Mouse (Mus musculus) lung, embryonic 16.5 days (tissue): ENCODE measurements around the gene Vwf. TPM values are rescaled to one million over a fixed set of nuclear protein-coding genes. Genes with fewer than 3 reads are reported as not detected.

Experiments
- ATAC-seq: fragments of 200-750 bp; cut with Nextera tagmentation; 2 replicates; pipeline ENCODE4 v1.8.0; 2017; ENCODE audit warnings: low read depth, mild to moderate bottlenecking, moderate library complexity
- H3K27ac ChIP-seq: fragments of 300-500 bp; sonication (generic); 2 replicates; pipeline ENCODE4 v1.5.1; 2014; ENCODE audit warnings: mild to moderate bottlenecking, control low read depth, low read length
- H3K27me3 ChIP-seq: fragments of 300-500 bp; sonication (generic); 2 replicates; pipeline ENCODE4 v1.6.1; 2014; ENCODE audit warnings: low read depth, low read length, mixed read lengths; ENCODE audit not compliant: control insufficient read depth, insufficient read depth
- H3K36me3 ChIP-seq: fragments of 300-500 bp; sonication (generic); 2 replicates; pipeline ENCODE4 v1.6.1; 2014; ENCODE audit warnings: low read length; ENCODE audit not compliant: control insufficient read depth, insufficient read depth
- H3K4me1 ChIP-seq: fragments of 300-500 bp; sonication (generic); replicated peaks from 2 replicates; pipeline ENCODE4 v1.6.1; 2014; ENCODE audit warnings: low read length, mixed read lengths; ENCODE audit not compliant: control insufficient read depth, insufficient read depth
- H3K4me2 ChIP-seq: fragments of 300-500 bp; sonication (generic); 2 replicates; pipeline ENCODE4 v1.6.1; 2014; ENCODE audit warnings: low read depth, low read length, control low read depth
- H3K4me3 ChIP-seq: fragments of 300-500 bp; sonication (generic); 2 replicates; pipeline ENCODE4 v1.5.1; 2014; ENCODE audit warnings: mild to moderate bottlenecking, low read length, control low read depth
- H3K9ac ChIP-seq: fragments of 300-500 bp; sonication (generic); 2 replicates; pipeline ENCODE4 v1.6.1; 2014; ENCODE audit warnings: low read length, control low read depth
- H3K9me3 ChIP-seq: fragments of 300-500 bp; sonication (generic); 2 replicates; pipeline ENCODE4 v1.6.1; 2016; ENCODE audit warnings: low read length; ENCODE audit not compliant: control insufficient read depth
- WGBS: fragments of 180-500 bp; shearing (Covaris S2); extraction: QIAGEN DNeasy Blood & Tissue Kit; methylation state at CpG from one replicate; pipeline ENCODE4 v1.1.7; 2014; 5-methylcytosine and 5-hydroxymethylcytosine counted together
- polyA plus RNA-seq: library from polyadenylated mRNA; unstranded; fragments of >200 nt; fragmentation: Nextera tagmentation; extraction: Ambion mirVana; gene quantifications from 2 replicates; pipeline ENCODE4 v1.2.1, GENCODE M21; 2015

Gene Vwf
- polyA plus RNA-seq, 1 experiment from 2014 or later, result 21.6 TPM

DNA sequence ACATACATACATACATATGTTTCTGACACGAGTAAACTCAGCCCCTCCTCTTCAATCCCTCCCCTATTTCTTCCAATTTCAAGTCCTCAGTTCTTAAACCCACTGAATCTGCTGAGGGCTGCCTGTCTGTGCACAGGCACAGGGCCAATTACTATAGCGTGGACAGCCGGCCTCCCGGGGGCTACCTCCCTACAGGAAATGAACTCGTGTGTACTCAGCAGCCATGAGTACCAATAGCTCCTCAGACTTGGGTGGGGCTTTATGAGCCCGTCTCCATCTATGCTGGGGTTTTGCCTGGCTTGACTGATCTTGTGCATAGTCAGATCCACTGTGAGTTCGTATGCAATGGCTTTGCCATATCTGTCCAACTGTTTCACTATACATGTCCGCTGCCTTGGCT, 7.2 kb upstream of the Vwf start:
- Histone ChIP-seq H3K27ac (no peak overlapping the region), H3K9me3 (no peaks in the 10 kb centered on the region), H3K9ac (no peak overlapping the region), H3K4me2 (no peak overlapping the region), H3K4me1 (peaks cover 8% of the 10 kb centered on the region; the same call in 1 of the 2 replicates), H3K36me3 (no peaks in the 10 kb centered on the region), H3K27me3 (no peaks in the 10 kb centered on the region), H3K4me3 (no peak overlapping the region)
- ATAC-seq, result peak; percentile 67; the same call in 1 of the 2 replicates
- 31% methylated on average over 8 of the region's 8 CpGs for WGBS

- 74% methylated on average over 10 of the region's 10 CpGs for WGBS
- Histone ChIP-seq H3K27ac (no peak overlapping the region), H3K4me1 (peaks cover 9% of the 10 kb centered on the region; the same call in 1 of the 2 replicates), H3K9me3 (no peaks in the 10 kb centered on the region), H3K36me3 (no peaks in the 10 kb centered on the region), H3K27me3 (no peaks in the 10 kb centered on the region), H3K9ac (no peak overlapping the region), H3K4me3 (no peak overlapping the region), H3K4me2 (no peak overlapping the region)
- no peak for ATAC-seq
Measured at GRCm38 (mm10) chr6:125540199-125540598, 6.4 kb upstream of the Vwf start.

DNA sequence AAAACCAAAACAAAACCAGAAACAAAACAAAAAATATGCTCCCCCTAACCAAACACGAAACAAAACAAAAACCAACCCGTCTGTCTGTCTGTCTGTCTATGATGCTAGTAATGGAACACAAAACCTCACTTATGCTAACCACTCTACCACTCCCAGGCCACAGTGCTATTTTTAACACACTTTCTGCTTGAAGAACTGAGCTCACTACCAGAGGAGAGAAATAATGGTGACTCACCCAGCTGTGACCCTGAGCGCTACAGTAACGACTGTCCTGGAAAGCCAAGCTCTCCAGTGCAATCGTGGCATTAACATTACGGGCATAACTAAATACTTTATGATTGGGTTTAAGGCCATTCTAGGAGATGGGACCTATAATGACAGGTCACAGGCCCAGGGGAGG, 5.7 kb upstream of the Vwf start:
- H3K27ac ChIP-seq, result no peak overlapping the region
- peaks cover 9% of the 10 kb centered on the region; the same call in 1 of the 2 replicates for H3K4me1 ChIP-seq
- WGBS, result 83% methylated on average over 6 of the region's 6 CpGs
- H3K27me3 ChIP-seq, result no peaks in the 10 kb centered on the region
- H3K4me2 ChIP-seq, result no peak overlapping the region
- H3K9me3 ChIP-seq, result no peaks in the 10 kb centered on the region
- no peaks in the 10 kb centered on the region for H3K36me3 ChIP-seq
- no peak overlapping the region for H3K9ac ChIP-seq
- ATAC-seq, result no peak
- H3K4me3 ChIP-seq, result no peak overlapping the region

GRCm38 (mm10) chr6:125541296-125541695, 5.3 kb upstream of the Vwf start:
- Histone ChIP-seq H3K27ac (no peak overlapping the region), H3K4me1 (peaks cover 9% of the 10 kb centered on the region; the same call in 1 of the 2 replicates), H3K36me3 (no peaks in the 10 kb centered on the region), H3K4me2 (no peak overlapping the region), H3K27me3 (no peaks in the 10 kb centered on the region), H3K4me3 (no peak overlapping the region), H3K9ac (no peak overlapping the region), H3K9me3 (no peaks in the 10 kb centered on the region)
- 78% methylated on average over 6 of the region's 6 CpGs for WGBS
- ATAC-seq, result no peak

DNA sequence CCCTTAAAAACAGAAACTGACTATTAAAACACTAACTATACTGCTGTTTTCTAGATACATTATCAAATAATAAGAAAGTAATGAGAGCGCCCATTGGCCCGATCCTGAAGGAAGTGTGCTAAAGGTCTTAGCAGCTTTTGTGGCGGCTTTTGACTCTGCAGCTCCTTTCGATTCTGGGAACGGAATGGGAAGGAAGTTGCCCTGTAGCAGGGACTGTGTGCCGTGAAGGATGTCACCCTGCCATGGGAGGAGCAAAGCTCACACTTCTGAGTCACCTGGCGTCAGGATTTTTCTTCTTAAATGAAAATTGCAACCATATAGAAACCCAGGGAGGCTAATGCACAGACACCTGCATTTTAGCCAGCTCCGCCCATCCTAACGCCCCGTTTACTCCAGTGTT, 1.8 kb downstream of the Vwf start:
- Histone ChIP-seq H3K4me2 (no peak overlapping the region), H3K36me3 (no peaks in the 10 kb centered on the region), H3K9me3 (no peaks in the 10 kb centered on the region), H3K4me1 (peaks cover 10% of the 10 kb centered on the region), H3K9ac (no peak overlapping the region), H3K27ac (no peak overlapping the region), H3K27me3 (no peaks in the 10 kb centered on the region), H3K4me3 (no peak overlapping the region)
- 65% methylated on average over 10 of the region's 10 CpGs for WGBS
- no peak for ATAC-seq

GRCm38 (mm10) chr6:125550172-125550571, 3.6 kb downstream of the Vwf start:
- WGBS, result 66% methylated on average over 5 of the region's 5 CpGs
- ATAC-seq, result no peak
- Histone ChIP-seq H3K27ac (no peak overlapping the region), H3K4me3 (no peak overlapping the region), H3K27me3 (no peaks in the 10 kb centered on the region), H3K36me3 (no peaks in the 10 kb centered on the region), H3K9ac (no peak overlapping the region), H3K9me3 (no peaks in the 10 kb centered on the region), H3K4me2 (no peak overlapping the region), H3K4me1 (peaks cover 6% of the 10 kb centered on the region)

GRCm38 (mm10) chr6:125552760-125553159, 6.2 kb downstream of the Vwf start:
- Histone ChIP-seq H3K27me3 (no peaks in the 10 kb centered on the region), H3K27ac (peak overlapping the region; percentile 51), H3K4me2 (no peak overlapping the region), H3K4me3 (no peak overlapping the region), H3K9me3 (no peaks in the 10 kb centered on the region), H3K36me3 (no peaks in the 10 kb centered on the region), H3K4me1 (peaks cover 6% of the 10 kb centered on the region), H3K9ac (peak overlapping the region; percentile 10; the same call in 1 of the 2 replicates)
- 41% methylated on average over 6 of the region's 6 CpGs for WGBS
- peak; percentile 15; the same call in 1 of the 2 replicates for ATAC-seq

DNA sequence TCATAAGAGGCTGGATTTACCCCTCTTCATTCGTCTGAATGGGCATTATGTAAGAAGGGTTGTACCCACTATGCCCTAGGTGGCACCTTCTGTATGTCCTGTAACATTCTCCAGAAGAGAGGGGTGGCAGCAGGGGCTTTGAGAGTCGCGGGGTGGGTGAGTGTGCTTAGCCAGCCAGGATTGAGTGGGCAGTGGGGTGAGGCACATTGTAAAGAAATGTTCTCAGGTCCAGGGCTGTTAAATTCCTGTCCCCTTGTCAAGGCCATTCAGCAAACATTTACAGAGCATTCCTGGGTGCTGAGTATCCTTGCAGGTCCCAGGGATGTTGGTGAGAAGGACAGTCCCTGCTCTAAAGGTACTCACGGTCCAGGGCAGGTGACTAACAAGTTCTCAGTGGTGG, 7.0 kb downstream of the Vwf start:
- Histone ChIP-seq H3K27ac (peak overlapping the region; percentile 51; the same call in 1 of the 2 replicates), H3K27me3 (no peaks in the 10 kb centered on the region), H3K4me2 (no peak overlapping the region), H3K9ac (no peak overlapping the region), H3K9me3 (no peaks in the 10 kb centered on the region), H3K4me1 (peaks cover 6% of the 10 kb centered on the region), H3K36me3 (no peaks in the 10 kb centered on the region), H3K4me3 (no peak overlapping the region)
- WGBS, result 47% methylated on average over 4 of the region's 4 CpGs
- peak; percentile 81 for ATAC-seq

GRCm38 (mm10) chr6:125558831-125559230, 12.3 kb downstream of the Vwf start:
- Histone ChIP-seq H3K27ac (no peak overlapping the region), H3K9me3 (no peaks in the 10 kb centered on the region), H3K9ac (no peak overlapping the region), H3K36me3 (no peaks in the 10 kb centered on the region), H3K27me3 (no peaks in the 10 kb centered on the region), H3K4me3 (no peak overlapping the region), H3K4me1 (no peaks in the 10 kb centered on the region; the same call in 1 of the 2 replicates), H3K4me2 (no peak overlapping the region)
- 77% methylated on average over 8 of the region's 8 CpGs for WGBS
- ATAC-seq, result no peak

DNA sequence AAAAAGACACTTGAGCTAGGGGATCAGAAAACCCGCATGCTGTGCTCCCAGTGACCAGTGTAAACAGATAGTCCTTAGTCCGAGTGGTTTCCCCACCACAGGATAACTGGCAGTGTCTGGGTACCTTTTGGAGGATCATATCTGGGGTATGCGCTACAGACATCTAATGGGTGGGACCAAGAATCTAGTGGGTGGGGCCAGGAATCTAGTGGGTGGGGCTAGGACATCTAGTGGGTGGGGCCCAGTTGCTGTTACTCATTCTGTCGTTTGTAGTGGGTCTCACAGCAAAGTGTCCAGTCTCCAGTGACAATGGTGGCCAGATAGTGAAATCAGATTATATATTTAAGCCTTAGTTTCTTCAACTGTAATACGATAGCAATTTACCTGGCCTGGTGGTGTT, 14.5 kb downstream of the Vwf start:
- H3K36me3 ChIP-seq, result no peaks in the 10 kb centered on the region
- H3K4me3 ChIP-seq, result no peak overlapping the region
- H3K27ac ChIP-seq, result no peak overlapping the region
- H3K9me3 ChIP-seq, result no peaks in the 10 kb centered on the region
- H3K27me3 ChIP-seq, result no peaks in the 10 kb centered on the region
- H3K4me1 ChIP-seq, result no peaks in the 10 kb centered on the region; the same call in 1 of the 2 replicates
- 70% methylated on average over 5 of the region's 5 CpGs for WGBS
- no peak for ATAC-seq
- no peak overlapping the region for H3K9ac ChIP-seq
- H3K4me2 ChIP-seq, result no peak overlapping the region
